Mouse (Mus musculus) heart, adult 9 months (tissue): ENCODE data around the gene Tppp2.
A peak's percentile ranks its signal among the peaks of the same experiment; 100 is the strongest.

Experiments used
- DNase-seq, 2 experiments: peaks; one replicate each; pipeline ENCODE4 v3.0.0; 2022; ENCODE audit warnings: low spot score in 2 of 2

The Tppp2 gene

GRCm38 (mm10) chr14:51918125-51918524 is at the start of gene Tppp2:
Gene Tppp2, plus strand, starts transcription at chr14:51918425.
- no peak for DNase-seq

- DNase-seq: no peak
Observed at GRCm38 (mm10) chr14:51870756-51871155, 47.5 kb upstream of the Tppp2 start.

GRCm38 (mm10) chr14:51871741-51872140 is 46.5 kb upstream of the Tppp2 start:
- DNase-seq: no peak

GRCm38 (mm10) chr14:51877517-51877916 is 40.7 kb upstream of the Tppp2 start:
- DNase-seq: no peak

- DNase-seq: peak; percentile 54 to 73
Observed at GRCm38 (mm10) chr14:51883527-51884030, 34.6 kb upstream of the Tppp2 start.

- DNase-seq: no peak
Observed at GRCm38 (mm10) chr14:51884031-51884544, 34.1 kb upstream of the Tppp2 start.

- DNase-seq: peak; percentile 94
Observed at GRCm38 (mm10) chr14:51884598-51885331, 33.5 kb upstream of the Tppp2 start, which contains the start of gene Mettl17. Gene Mettl17, plus strand, starts transcription at chr14:51884842.

GRCm38 (mm10) chr14:51886051-51886450 is 32.2 kb upstream of the Tppp2 start:
- DNase-seq: no peak

GRCm38 (mm10) chr14:51889833-51890232 is 28.4 kb upstream of the Tppp2 start:
- DNase-seq: no peak

- DNase-seq: no peak
Observed at GRCm38 (mm10) chr14:51892191-51892939, 25.9 kb upstream of the Tppp2 start, which contains the start of gene Slc39a2. Gene Slc39a2, plus strand, starts transcription at chr14:51892889.

GRCm38 (mm10) chr14:51893094-51893794 is 25.0 kb upstream of the Tppp2 start:
- no peak for DNase-seq

GRCm38 (mm10) chr14:51893809-51894208 is 24.4 kb upstream of the Tppp2 start:
- no peak for DNase-seq

GRCm38 (mm10) chr14:51895071-51895470 is 23.2 kb upstream of the Tppp2 start:
- DNase-seq: no peak

GRCm38 (mm10) chr14:51896019-51896418 is 22.2 kb upstream of the Tppp2 start:
- DNase-seq: no peak

- DNase-seq: no peak
Observed at GRCm38 (mm10) chr14:51896539-51897170, 21.6 kb upstream of the Tppp2 start.

GRCm38 (mm10) chr14:51899351-51899750 is 18.9 kb upstream of the Tppp2 start:
- no peak for DNase-seq

GRCm38 (mm10) chr14:51902806-51903710 is 15.2 kb upstream of the Tppp2 start:
- DNase-seq: peak; percentile 22 to 71

- DNase-seq: no peak
Observed at GRCm38 (mm10) chr14:51903782-51904181, 14.4 kb upstream of the Tppp2 start.

GRCm38 (mm10) chr14:51904706-51905105 is 13.5 kb upstream of the Tppp2 start:
- DNase-seq: no peak

GRCm38 (mm10) chr14:51906102-51906501 is 12.1 kb upstream of the Tppp2 start:
- no peak for DNase-seq
